Mouse (Mus musculus) ES-Bruce4 (cell line): ENCODE results near the gene Otog.

Source experiments
- CTCF ChIP-seq: IDR thresholded peaks from one replicate; pipeline ENCODE4 v1.8.1; 2011; ENCODE audit warnings: low read depth, low read length
- EP300 ChIP-seq: IDR thresholded peaks from 2 replicates; pipeline ENCODE4 v1.6.1; 2011; ENCODE audit warnings: low read depth, low read length; ENCODE audit not compliant: insufficient read depth
- POLR2A ChIP-seq: IDR thresholded peaks from one replicate; pipeline ENCODE4 v1.8.1; 2011; ENCODE audit warnings: low read length; ENCODE audit not compliant: insufficient read depth

DNA sequence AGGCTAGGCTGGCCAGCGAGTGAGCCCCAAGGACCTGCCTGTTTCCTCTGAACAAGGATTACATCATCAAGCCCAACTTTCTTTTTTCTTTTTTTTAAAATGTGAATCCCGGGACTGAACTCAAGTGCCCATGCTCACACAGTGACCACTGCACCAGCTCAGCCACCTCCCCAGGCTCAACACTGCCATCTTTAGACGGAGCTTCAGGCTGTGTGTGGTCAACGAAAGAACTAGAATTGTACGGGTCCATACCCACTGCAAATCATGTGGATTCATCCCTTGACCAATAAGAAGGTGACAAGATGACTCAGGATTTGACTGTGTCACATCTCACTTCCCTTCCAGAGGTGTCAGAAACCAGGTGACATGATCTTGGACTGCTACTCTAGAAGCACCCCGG, 36.0 kb upstream of the Otog start:
- TF ChIP-seq POLR2A (no peak), CTCF (no peak), EP300 (no peak)
